Mouse (Mus musculus) limb, embryonic 13.5 days (tissue): ENCODE measurements at regions not wholly inside any gene's neighbourhood (a gene's known extent, or its start where the extent isn't known, plus 50 kb on each side); places are given as distances from the start of the nearest gene placed in this dataset.

Experiments
- ATAC-seq: fragments of 200-750 bp; cut with Nextera tagmentation; 2 replicates; pipeline ENCODE4 v1.8.0; 2017; ENCODE audit warnings: low read depth, moderate number of reproducible peaks, moderate TSS enrichment; ENCODE audit not compliant: low FRiP score
- H3K27ac ChIP-seq: fragments of 300-500 bp; sonication (generic); 2 replicates; pipeline ENCODE4 v1.5.1; 2015; ENCODE audit warnings: inconsistent platforms, mild to moderate bottlenecking, moderate library complexity
- H3K27me3 ChIP-seq: fragments of 300-500 bp; sonication (generic); 2 replicates; pipeline ENCODE4 v1.6.1; 2015; ENCODE audit warnings: mild to moderate bottlenecking, inconsistent platforms
- H3K36me3 ChIP-seq: fragments of 300-500 bp; sonication (generic); 2 replicates; pipeline ENCODE4 v1.6.1; 2015; ENCODE audit warnings: inconsistent platforms, mild to moderate bottlenecking, moderate library complexity
- H3K4me1 ChIP-seq: fragments of 300-500 bp; sonication (generic); 2 replicates; pipeline ENCODE4 v1.6.1; 2015; ENCODE audit warnings: inconsistent platforms
- H3K4me2 ChIP-seq: fragments of 300-500 bp; sonication (generic); replicated peaks from 2 replicates; pipeline ENCODE4 v1.6.1; 2015; ENCODE audit warnings: inconsistent platforms, mild to moderate bottlenecking, moderate library complexity
- H3K4me3 ChIP-seq: fragments of 300-500 bp; sonication (generic); 2 replicates; pipeline ENCODE4 v1.5.1; 2015; ENCODE audit warnings: moderate library complexity, mild to moderate bottlenecking, inconsistent platforms
- H3K9ac ChIP-seq: fragments of 300-500 bp; sonication (generic); 2 replicates; pipeline ENCODE4 v1.6.1; 2015; ENCODE audit warnings: mild to moderate bottlenecking, inconsistent platforms
- H3K9me3 ChIP-seq: fragments of 300-500 bp; sonication (generic); 2 replicates; pipeline ENCODE4 v1.6.1; 2016; ENCODE audit warnings: inconsistent platforms
- WGBS: fragments of 180-500 bp; shearing (Covaris S2); methylation state at CpG from one replicate; pipeline ENCODE4 v1.1.7; 2015; 5-methylcytosine and 5-hydroxymethylcytosine counted together

DNA sequence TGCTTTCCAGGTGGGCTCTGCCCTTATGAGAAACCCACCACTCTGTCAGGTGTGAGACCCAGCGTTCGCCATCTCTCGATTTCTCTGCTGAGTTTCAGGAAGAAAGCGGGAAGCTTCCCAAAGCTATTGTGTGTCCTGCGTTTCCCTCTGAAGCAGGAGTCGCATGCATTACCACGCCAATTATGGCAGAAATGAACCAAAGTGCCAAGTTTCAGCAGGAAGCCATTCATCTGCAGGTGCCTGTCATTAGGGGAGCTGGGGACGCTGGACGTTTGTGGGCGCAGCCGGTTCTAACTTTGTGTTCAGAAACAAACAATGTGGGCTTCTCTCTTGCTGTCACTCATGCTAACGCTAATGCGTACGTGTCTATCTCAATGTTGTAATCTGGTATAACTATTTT, 91.3 kb upstream of the Card11 start:
- no peaks in the 10 kb centered on the region for H3K4me1 ChIP-seq
- no peaks in the 10 kb centered on the region for H3K27me3 ChIP-seq
- no peak for ATAC-seq
- no peak overlapping the region for H3K9ac ChIP-seq
- no peak overlapping the region for H3K4me2 ChIP-seq
- no peak overlapping the region for H3K27ac ChIP-seq
- WGBS = 70% methylated on average over 14 of the region's 14 CpGs
- no peaks in the 10 kb centered on the region for H3K9me3 ChIP-seq
- H3K4me3 ChIP-seq = no peak overlapping the region
- H3K36me3 ChIP-seq = no peaks in the 10 kb centered on the region

GRCm38 (mm10) chr5:141093641-141094040, 93.3 kb upstream of the Card11 start:
- ATAC-seq = no peak
- Histone ChIP-seq H3K9ac (no peak overlapping the region), H3K9me3 (no peaks in the 10 kb centered on the region), H3K4me2 (no peak overlapping the region), H3K4me1 (no peaks in the 10 kb centered on the region), H3K36me3 (no peaks in the 10 kb centered on the region), H3K27ac (no peak overlapping the region), H3K27me3 (no peaks in the 10 kb centered on the region), H3K4me3 (no peak overlapping the region)
- 58% methylated on average over 4 of the region's 4 CpGs for WGBS

- H3K36me3 ChIP-seq = no peaks in the 10 kb centered on the region
- no peak overlapping the region for H3K4me3 ChIP-seq
- H3K9ac ChIP-seq = no peak overlapping the region
- no peak overlapping the region for H3K4me2 ChIP-seq
- H3K27ac ChIP-seq = no peak overlapping the region
- 28% methylated on average over 4 of the region's 4 CpGs for WGBS
- no peaks in the 10 kb centered on the region for H3K27me3 ChIP-seq
- no peaks in the 10 kb centered on the region for H3K4me1 ChIP-seq
- no peak for ATAC-seq
- H3K9me3 ChIP-seq = no peaks in the 10 kb centered on the region
Observed at GRCm38 (mm10) chr5:141097878-141098277, 97.5 kb upstream of the Card11 start.

- no peak overlapping the region for H3K4me2 ChIP-seq
- no peak overlapping the region for H3K27ac ChIP-seq
- no peak overlapping the region for H3K4me3 ChIP-seq
- H3K9me3 ChIP-seq = no peaks in the 10 kb centered on the region
- ATAC-seq = no peak
- H3K36me3 ChIP-seq = no peaks in the 10 kb centered on the region
- H3K27me3 ChIP-seq = no peaks in the 10 kb centered on the region
- H3K4me1 ChIP-seq = no peaks in the 10 kb centered on the region
- no peak overlapping the region for H3K9ac ChIP-seq
- WGBS = 86% methylated on average over 3 of the region's 3 CpGs
Observed at GRCm38 (mm10) chr5:141111666-141112065, 111.3 kb upstream of the Card11 start.

- Histone ChIP-seq H3K27me3 (no peaks in the 10 kb centered on the region), H3K4me3 (no peak overlapping the region), H3K4me1 (no peaks in the 10 kb centered on the region), H3K4me2 (no peak overlapping the region), H3K27ac (no peak overlapping the region), H3K36me3 (no peaks in the 10 kb centered on the region), H3K9me3 (no peaks in the 10 kb centered on the region), H3K9ac (no peak overlapping the region)
- WGBS = 38% methylated on average over 4 of the region's 4 CpGs
- ATAC-seq = no peak
Observed at GRCm38 (mm10) chr5:141115273-141115904, 115.0 kb upstream of the Card11 start.

DNA sequence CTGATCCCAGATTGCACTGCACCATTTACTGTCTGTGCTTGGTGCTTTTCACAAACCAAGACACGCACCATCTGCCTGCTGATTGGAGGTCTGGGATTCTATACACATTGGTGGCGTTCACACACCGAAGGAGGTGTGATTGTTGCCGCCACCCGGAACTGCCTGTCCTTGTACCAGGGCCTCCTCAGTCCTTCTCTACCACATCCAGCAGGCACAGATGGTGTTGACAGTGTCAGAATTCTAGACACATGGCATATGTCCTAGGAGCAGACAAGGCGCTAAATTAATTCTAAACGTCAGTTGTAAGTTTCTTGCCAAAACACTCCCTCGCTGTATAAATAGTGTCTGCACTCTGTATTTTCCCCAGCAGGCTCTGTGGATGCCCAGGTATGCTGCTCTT, 115.6 kb upstream of the Card11 start:
- Histone ChIP-seq H3K27ac (no peak overlapping the region), H3K9ac (0 out of 2 replicates have a peak overlapping the region, but pooled peaks have one; percentile 4), H3K36me3 (no peaks in the 10 kb centered on the region), H3K27me3 (no peaks in the 10 kb centered on the region), H3K4me1 (no peaks in the 10 kb centered on the region), H3K4me3 (no peak overlapping the region), H3K9me3 (no peaks in the 10 kb centered on the region), H3K4me2 (no peak overlapping the region)
- ATAC-seq = no peak
- WGBS = 75% methylated on average over 8 of the region's 8 CpGs

DNA sequence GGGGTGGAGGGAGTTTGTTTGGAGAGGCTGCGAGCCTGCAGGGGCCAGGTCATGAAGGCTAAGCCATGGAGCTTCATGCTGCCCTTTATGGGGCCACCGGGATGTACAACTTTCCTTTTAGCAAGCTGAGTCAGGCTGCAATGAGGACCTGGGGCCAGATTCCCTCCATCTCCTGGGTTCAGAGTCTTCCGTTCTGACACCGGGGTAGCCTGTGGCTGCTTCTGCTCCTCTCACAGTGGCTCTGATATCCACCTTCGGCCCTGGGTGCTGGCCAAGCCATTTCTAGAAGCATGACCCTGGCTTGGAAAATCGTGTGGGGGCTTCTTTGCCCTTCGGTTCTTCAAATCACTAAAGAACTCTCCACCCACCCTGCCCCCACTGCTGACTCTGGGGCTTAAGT, 115.4 kb upstream of the Sdk1 start:
- 90% methylated on average over 7 of the region's 7 CpGs for WGBS
- Histone ChIP-seq H3K9me3 (no peaks in the 10 kb centered on the region), H3K4me2 (no peak overlapping the region), H3K4me1 (no peaks in the 10 kb centered on the region), H3K4me3 (no peak overlapping the region), H3K27me3 (no peaks in the 10 kb centered on the region), H3K27ac (no peak overlapping the region), H3K9ac (no peak overlapping the region), H3K36me3 (no peaks in the 10 kb centered on the region)
- ATAC-seq = no peak

GRCm38 (mm10) chr5:141126536-141126935, 114.8 kb upstream of the Sdk1 start:
- H3K4me3 ChIP-seq = no peak overlapping the region
- H3K36me3 ChIP-seq = no peaks in the 10 kb centered on the region
- 83% methylated on average over 7 of the region's 7 CpGs for WGBS
- no peak overlapping the region for H3K27ac ChIP-seq
- no peaks in the 10 kb centered on the region for H3K9me3 ChIP-seq
- no peak overlapping the region for H3K9ac ChIP-seq
- H3K4me1 ChIP-seq = no peaks in the 10 kb centered on the region
- ATAC-seq = no peak
- H3K27me3 ChIP-seq = no peaks in the 10 kb centered on the region
- no peak overlapping the region for H3K4me2 ChIP-seq

- no peak for ATAC-seq
- no peaks in the 10 kb centered on the region for H3K36me3 ChIP-seq
- no peak overlapping the region for H3K4me3 ChIP-seq
- no peak overlapping the region for H3K4me2 ChIP-seq
- 80% methylated on average over 1 of the region's 1 CpGs for WGBS
- H3K9me3 ChIP-seq = no peaks in the 10 kb centered on the region
- no peak overlapping the region for H3K27ac ChIP-seq
- peaks cover 12% of the 10 kb centered on the region for H3K4me1 ChIP-seq
- no peaks in the 10 kb centered on the region for H3K27me3 ChIP-seq
- H3K9ac ChIP-seq = no peak overlapping the region
Observed at GRCm38 (mm10) chr5:141131036-141131435, 110.3 kb upstream of the Sdk1 start.

GRCm38 (mm10) chr5:141131906-141132305, 109.4 kb upstream of the Sdk1 start:
- Histone ChIP-seq H3K4me2 (no peak overlapping the region), H3K4me3 (no peak overlapping the region), H3K27me3 (no peaks in the 10 kb centered on the region), H3K36me3 (no peaks in the 10 kb centered on the region), H3K4me1 (peaks cover 16% of the 10 kb centered on the region), H3K9ac (no peak overlapping the region), H3K27ac (no peak overlapping the region), H3K9me3 (no peaks in the 10 kb centered on the region)
- 50% methylated on average over 9 of the region's 9 CpGs for WGBS
- no peak for ATAC-seq

GRCm38 (mm10) chr5:141136239-141136638, 105.1 kb upstream of the Sdk1 start:
- no peak overlapping the region for H3K27ac ChIP-seq
- ATAC-seq = no peak

DNA sequence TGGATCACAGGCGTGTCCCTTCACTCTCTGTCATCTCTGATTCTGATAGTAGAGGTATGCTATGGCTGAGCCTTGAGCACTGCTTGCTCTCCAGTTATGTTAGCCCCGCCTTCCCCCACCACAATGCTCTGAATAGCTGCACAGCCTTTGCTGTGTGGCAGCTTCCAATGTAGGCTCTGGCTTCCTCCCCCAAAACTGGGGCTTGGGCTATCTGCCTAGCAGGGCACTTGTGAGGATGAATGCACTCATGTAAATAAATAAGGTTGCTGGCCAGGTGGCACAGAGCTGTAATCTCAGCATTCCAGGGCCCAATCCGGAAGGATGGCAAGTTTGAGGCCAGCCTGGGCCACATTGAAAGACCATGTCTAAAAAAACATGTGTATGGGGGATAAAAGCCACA, 103.6 kb upstream of the Sdk1 start:
- Histone ChIP-seq H3K4me3 (no peak overlapping the region), H3K9me3 (no peaks in the 10 kb centered on the region), H3K9ac (no peak overlapping the region), H3K27me3 (no peaks in the 10 kb centered on the region), H3K36me3 (no peaks in the 10 kb centered on the region), H3K4me2 (no peak overlapping the region), H3K27ac (no peak overlapping the region), H3K4me1 (peaks cover 30% of the 10 kb centered on the region)
- ATAC-seq = no peak
- 90% methylated on average over 3 of the region's 3 CpGs for WGBS

More at GRCm38 (mm10) chr5:141136239-141136638, 105.1 kb upstream of the Sdk1 start:
- 31% methylated on average over 4 of the region's 4 CpGs for WGBS
- no peak overlapping the region for H3K9ac ChIP-seq
- H3K4me3 ChIP-seq = no peak overlapping the region
- no peaks in the 10 kb centered on the region for H3K27me3 ChIP-seq
- no peaks in the 10 kb centered on the region for H3K36me3 ChIP-seq
- H3K4me1 ChIP-seq = peaks cover 30% of the 10 kb centered on the region
- H3K4me2 ChIP-seq = no peak overlapping the region
- H3K9me3 ChIP-seq = no peaks in the 10 kb centered on the region

DNA sequence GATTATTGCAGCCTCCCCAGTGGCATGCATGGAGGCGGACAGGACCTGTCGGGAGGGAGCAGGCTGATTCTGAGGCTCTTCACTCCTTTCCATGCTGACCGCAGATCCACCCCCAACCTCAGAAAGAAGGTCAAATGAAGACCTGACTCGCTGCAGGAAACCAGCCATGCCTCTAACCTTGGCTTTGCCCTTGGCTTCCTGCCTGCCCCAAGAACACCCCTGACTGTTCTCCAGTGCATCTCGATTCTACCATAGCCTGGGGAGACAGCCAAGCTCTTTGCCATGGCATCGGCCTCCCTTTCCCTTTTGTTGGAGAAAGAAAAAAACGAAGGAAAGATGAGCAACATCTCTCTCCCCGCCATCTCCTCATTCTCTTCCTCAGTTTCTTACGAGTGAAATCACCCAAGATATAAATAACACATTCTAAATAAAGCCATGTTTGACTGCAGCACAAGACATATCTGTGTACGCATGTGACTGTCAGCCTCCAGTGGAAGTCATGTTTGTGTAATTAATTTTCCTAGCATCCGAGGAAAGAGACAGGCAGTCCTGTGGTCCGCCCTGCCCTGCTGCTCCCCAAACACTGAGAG, 102.4 kb upstream of the Sdk1 start:
- peak overlapping the region; percentile 55 for H3K4me2 ChIP-seq
- no peaks in the 10 kb centered on the region for H3K27me3 ChIP-seq
- H3K4me1 ChIP-seq = peaks cover 30% of the 10 kb centered on the region
- 44% methylated on average over 12 of the region's 12 CpGs for WGBS
- no peaks in the 10 kb centered on the region for H3K9me3 ChIP-seq
- H3K27ac ChIP-seq = 0 out of 2 replicates have a peak overlapping the region, but pooled peaks have one; percentile 28
- H3K9ac ChIP-seq = 0 out of 2 replicates have a peak overlapping the region, but pooled peaks have one; percentile 2
- no peak for ATAC-seq
- H3K36me3 ChIP-seq = no peaks in the 10 kb centered on the region
- H3K4me3 ChIP-seq = no peak overlapping the region
